In genomic region chr2:170468009-170468408, GRCm38 (mm10) we compare ENCODE assay signal across 8 mouse cellular contexts. TPM values are rescaled to one million over a fixed set of nuclear protein-coding genes. Genes with fewer than 3 reads are reported as not detected.
A peak's percentile ranks its signal among the peaks of the same experiment; 100 is the strongest.
DNase-seq lines count a peak whose midpoint lies in the region; ATAC-seq and TF ChIP-seq lines count a peak whose summit lies in the region.
"Had no signal": no experiment of that assay in that cellular context is flagged by ENCODE, and none has a peak within 500 bp of the region (broad histone marks: within the 10 kb centered on the region; RNA-seq: fewer than 3 reads in every experiment).

No protein-coding gene starts in this region.

- no peak overlapping the region for H3K4me3 ChIP-seq in hindbrain, postnatal 0 days (ENCODE audit: low read length)
- H3K4me3 ChIP-seq in hindbrain, embryonic 16.5 days (ENCODE audit: low read length): no peak overlapping the region

- H3K9me3 ChIP-seq in hindbrain, postnatal 0 days (ENCODE audit: low read length): no peaks in the 10 kb centered on the region
- H3K9me3 ChIP-seq in hindbrain, embryonic 16.5 days (ENCODE audit: control insufficient read depth, low read length): no peaks in the 10 kb centered on the region

- H3K27ac ChIP-seq in hindbrain, postnatal 0 days: no peak overlapping the region
- no peak overlapping the region for H3K27ac ChIP-seq in hindbrain, embryonic 16.5 days (ENCODE audit: low read depth, low read length)

- H3K27me3 ChIP-seq in hindbrain, postnatal 0 days (ENCODE audit: insufficient read depth, low read length): no peaks in the 10 kb centered on the region
- no peaks in the 10 kb centered on the region; the same call in 1 of the 2 replicates for H3K27me3 ChIP-seq in hindbrain, embryonic 16.5 days (replicated peaks; ENCODE audit: control insufficient read depth, insufficient read depth, low read length)

- peak; percentile 24 for DNase-seq in hindbrain, postnatal 0 days (ENCODE audit: low spot score)
- peak; percentile 48 for DNase-seq in right cerebral cortex, postnatal 4 days
- DNase-seq in right cerebral cortex, adult 2 months (ENCODE audit: low spot score in 2 of 2): no peak
- DNase-seq in c-Kit-positive CD71-negative TER-119-negative erythroid progenitor cells, embryonic 14.5 days (ENCODE audit: low read depth): peak; percentile 20
- DNase-seq in thymus, postnatal 36 days: peak; percentile 14 to 19
- no peak for DNase-seq in gastrocnemius, postnatal 36 days

- no peak overlapping the region for H3K4me2 ChIP-seq in hindbrain, postnatal 0 days (ENCODE audit: low read depth, low read length)
- H3K4me2 ChIP-seq in hindbrain, embryonic 16.5 days (ENCODE audit: low read length): no peak overlapping the region

- intact Hi-C loops in gastrocnemius, postnatal 36 days (cut with DNase I): no loop called here

- no peak for ATAC-seq in hindbrain, postnatal 0 days
- ATAC-seq in hindbrain, embryonic 16.5 days: no peak

- H3K36me3 ChIP-seq in hindbrain, postnatal 0 days (ENCODE audit: insufficient read depth, low read length): no peaks in the 10 kb centered on the region
- no peaks in the 10 kb centered on the region for H3K36me3 ChIP-seq in hindbrain, embryonic 16.5 days (ENCODE audit: control insufficient read depth, insufficient read depth, low read length)

- TF ChIP-seq CTCF in hindbrain, postnatal 0 days (IDR thresholded peaks at IDR 0.05; ENCODE audit: low read depth): peak; percentile 44

- H3K4me1 ChIP-seq in hindbrain, postnatal 0 days (ENCODE audit: insufficient read depth, low read length): no peaks in the 10 kb centered on the region
- peaks cover 4% of the 10 kb centered on the region; the same call in 1 of the 2 replicates for H3K4me1 ChIP-seq in hindbrain, embryonic 16.5 days (ENCODE audit: control insufficient read depth, insufficient read depth, low read depth, low read length)

- H3K9ac ChIP-seq in hindbrain, postnatal 0 days (replicated peaks; ENCODE audit: low read length): no peak overlapping the region
- no peak overlapping the region for H3K9ac ChIP-seq in hindbrain, embryonic 16.5 days (ENCODE audit: low read depth, low read length)

RNA-seq across cellular contexts. Expression of gene Pfdn4, which starts 28.2 kb away (rescaled TPM):
- 67.7 and 94.6 TPM in 2 replicates for total RNA-seq in hindbrain, postnatal 0 days (2014; rRNA removed)
- 147 and 154 TPM in 2 replicates for polyA plus RNA-seq in hindbrain, postnatal 0 days (2015; fragmentation: Nextera tagmentation; extraction: Ambion mirVana)
- polyA plus RNA-seq in hindbrain, embryonic 16.5 days (2015; fragmentation: Nextera tagmentation; extraction: Ambion mirVana): 99.8 and 124 TPM in 2 replicates
- 10 to 100 TPM; 12.1 to 12.6 TPM for total RNA-seq in gastrocnemius, postnatal 36 days (2021)

RNA-seq across cellular contexts. Expression of gene Cyp24a1, which starts 28.9 kb away (rescaled TPM):
- total RNA-seq in hindbrain, postnatal 0 days (2014; rRNA removed): not detected in 2 replicates
- 0.08 and 0.09 TPM in 2 replicates for polyA plus RNA-seq in hindbrain, postnatal 0 days (2015; fragmentation: Nextera tagmentation; extraction: Ambion mirVana)
- polyA plus RNA-seq in hindbrain, embryonic 16.5 days (2015; fragmentation: Nextera tagmentation; extraction: Ambion mirVana): 0.08 and 0.10 TPM in 2 replicates
- total RNA-seq in gastrocnemius, postnatal 36 days (2021): not detected
- polyA plus RNA-seq: spleen, adult 2 months had no signal

RNA-seq across cellular contexts. Expression of gene Bcas1, which starts 40.4 kb away (rescaled TPM):
- total RNA-seq in hindbrain, postnatal 0 days (2014; rRNA removed): 22.6 and 40.6 TPM in 2 replicates
- polyA plus RNA-seq in hindbrain, postnatal 0 days (2015; fragmentation: Nextera tagmentation; extraction: Ambion mirVana): 34.6 and 41.3 TPM in 2 replicates
- 16.7 and 20.0 TPM in 2 replicates for polyA plus RNA-seq in hindbrain, embryonic 16.5 days (2015; fragmentation: Nextera tagmentation; extraction: Ambion mirVana)
- 1 to 10 TPM in 1 of 2 experiments, under 1 TPM in 1; 0.89 to 2.1 TPM for total RNA-seq in gastrocnemius, postnatal 36 days (2021)

Comparison
In these comparisons a context has a peak if more than half of its experiments do, and no peak if none do; other contexts are left out.
1. DNase-seq: peak in hindbrain, postnatal 0 days (single experiment), right cerebral cortex, postnatal 4 days (single experiment), c-Kit-positive CD71-negative TER-119-negative erythroid progenitor cells, embryonic 14.5 days (single experiment) and thymus, postnatal 36 days (2 of 2); none in right cerebral cortex, adult 2 months (0 of 2) and gastrocnemius, postnatal 36 days (0 of 2).